Mouse (Mus musculus): ENCODE data around the gene Ptprd.
A peak's percentile ranks its signal among the peaks of the same experiment; 100 is the strongest.
"Not testable (repeated sequence)": the region's sequence is repeated elsewhere in the genome, so short reads cannot be mapped to it uniquely, and the experiment has no call there.

Gene Ptprd

DNA sequence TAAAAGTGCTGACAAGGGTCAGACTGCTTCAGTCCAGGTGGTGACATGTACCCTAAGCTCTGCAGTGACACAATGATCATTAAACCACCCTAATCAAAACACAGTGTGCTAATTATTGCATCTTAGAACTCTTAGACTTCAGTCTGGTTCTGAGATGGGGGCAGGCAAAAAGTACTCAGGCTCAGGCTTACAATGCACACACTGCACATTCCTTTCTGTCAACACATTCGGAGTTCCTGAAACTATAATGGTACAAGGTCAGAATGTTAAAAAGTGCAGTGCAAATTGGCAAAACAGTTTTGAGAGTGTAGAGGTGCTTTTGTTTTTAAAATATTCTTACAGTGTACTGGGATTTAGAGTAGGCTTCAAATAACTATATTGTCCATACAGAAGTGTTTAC lies 2167.0 kb downstream of the Ptprd start:
- no peaks in the 10 kb centered on the region for H3K27me3 ChIP-seq (ENCODE audit: insufficient read depth, low read length)
- H3K4me3 ChIP-seq (replicated peaks; ENCODE audit: low read length) = no peak overlapping the region
- no peaks in the 10 kb centered on the region for H3K9me3 ChIP-seq (ENCODE audit: low read length)
- TF ChIP-seq POU5F1 (IDR thresholded peaks at IDR 0.05; ENCODE audit: borderline replicate concordance, low read length) = no peak
- TF ChIP-seq NANOG (IDR thresholded peaks at IDR 0.05; ENCODE audit: borderline replicate concordance, low read length) = no peak
- no peak for TF ChIP-seq CTCF (conservative IDR thresholded peaks at IDR 0.05; ENCODE audit: low read length)
- no peaks in the 10 kb centered on the region for H3K36me3 ChIP-seq (ENCODE audit: insufficient read depth, low read length)
- no peaks in the 10 kb centered on the region for H3K4me1 ChIP-seq (replicated peaks; ENCODE audit: low read depth, low read length)

DNA sequence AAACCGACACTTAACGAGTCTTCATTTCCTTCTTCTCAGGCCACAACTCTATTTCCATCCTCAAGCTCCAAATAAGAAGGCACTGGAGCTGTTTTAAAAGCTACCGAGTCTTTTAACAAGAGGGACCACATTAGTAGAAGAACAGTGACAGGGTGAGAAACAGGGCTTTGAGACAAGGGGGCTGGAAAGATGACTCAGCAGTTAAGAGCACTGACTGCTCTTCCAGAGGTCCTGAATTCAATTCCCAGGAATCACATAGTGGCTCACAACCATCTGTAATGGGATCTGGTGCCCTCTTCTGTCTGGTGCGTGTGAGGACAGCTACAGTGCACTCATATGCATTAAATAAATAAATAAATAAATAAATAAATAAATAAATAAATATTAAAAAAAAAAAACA lies 2174.6 kb downstream of the Ptprd start:
- H3K4me3 ChIP-seq (replicated peaks; ENCODE audit: low read length); H3K36me3 ChIP-seq (ENCODE audit: insufficient read depth, low read length); H3K4me1 ChIP-seq (replicated peaks; ENCODE audit: low read depth, low read length); H3K27me3 ChIP-seq (ENCODE audit: insufficient read depth, low read length); H3K9me3 ChIP-seq (ENCODE audit: low read length): not testable (repeated sequence)

GRCm38 (mm10) chr4:76025571-76026325 lies 2186.0 kb downstream of the Ptprd start:
- no peak overlapping the region for H3K4me3 ChIP-seq (replicated peaks; ENCODE audit: low read length)
- H3K4me1 ChIP-seq (replicated peaks; ENCODE audit: low read depth, low read length) = no peaks in the 10 kb centered on the region
- TF ChIP-seq POU5F1 (IDR thresholded peaks at IDR 0.05; ENCODE audit: borderline replicate concordance, low read length) (no peak), CTCF (conservative IDR thresholded peaks at IDR 0.05; ENCODE audit: low read length) (no peak)
- H3K9me3 ChIP-seq (ENCODE audit: low read length) = no peaks in the 10 kb centered on the region
- H3K27me3 ChIP-seq (ENCODE audit: insufficient read depth, low read length) = no peaks in the 10 kb centered on the region
- H3K36me3 ChIP-seq (ENCODE audit: insufficient read depth, low read length) = no peaks in the 10 kb centered on the region

- Histone ChIP-seq H3K9me3 (ENCODE audit: low read length) (no peaks in the 10 kb centered on the region), H3K27me3 (ENCODE audit: insufficient read depth, low read length) (no peaks in the 10 kb centered on the region), H3K4me3 (replicated peaks; ENCODE audit: low read length) (no peak overlapping the region), H3K4me1 (replicated peaks; ENCODE audit: low read depth, low read length) (no peaks in the 10 kb centered on the region), H3K36me3 (ENCODE audit: insufficient read depth, low read length) (no peaks in the 10 kb centered on the region)
- TF ChIP-seq NANOG (IDR thresholded peaks at IDR 0.05; ENCODE audit: borderline replicate concordance, low read length) (no peak), POU5F1 (IDR thresholded peaks at IDR 0.05; ENCODE audit: borderline replicate concordance, low read length) (no peak), CTCF (conservative IDR thresholded peaks at IDR 0.05; ENCODE audit: low read length) (no peak)
Measured at GRCm38 (mm10) chr4:76024502-76024821, 2187.3 kb downstream of the Ptprd start.

DNA sequence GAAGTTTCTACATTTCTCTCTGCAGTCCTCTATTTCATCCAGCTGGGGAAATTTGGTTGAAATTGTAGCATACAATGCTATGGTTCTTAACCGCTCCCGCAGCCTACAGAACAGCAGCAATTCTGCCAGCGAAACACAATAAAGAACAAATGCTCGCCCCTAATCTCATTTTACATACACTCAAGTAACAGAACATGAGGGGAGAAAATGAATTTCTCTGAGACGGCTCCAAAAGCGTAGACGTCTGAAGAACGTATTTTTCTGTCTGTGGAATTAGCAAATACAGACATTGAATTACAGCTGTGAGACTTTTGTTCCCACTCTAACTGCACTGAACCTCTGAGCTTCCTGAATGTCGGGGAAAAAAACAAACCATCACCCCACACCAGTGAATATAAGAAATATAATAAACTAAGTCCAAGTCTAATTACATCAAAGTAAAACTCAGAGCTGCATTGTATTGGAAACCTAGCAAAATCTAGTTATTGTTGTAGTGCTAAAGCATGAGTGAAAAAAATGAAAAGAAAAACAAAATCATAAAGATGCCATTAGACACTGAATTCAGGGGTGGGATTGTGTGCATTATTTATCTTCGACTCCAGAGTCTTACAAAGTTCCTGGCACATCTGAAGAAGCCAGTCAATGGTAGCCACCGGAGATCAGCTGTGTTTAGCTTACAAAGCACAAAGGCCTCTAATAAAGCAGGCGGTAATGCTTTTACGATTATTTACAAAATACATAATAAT lies 2187.8 kb downstream of the Ptprd start:
- H3K36me3 ChIP-seq (ENCODE audit: insufficient read depth, low read length) = no peaks in the 10 kb centered on the region
- no peaks in the 10 kb centered on the region for H3K4me1 ChIP-seq (replicated peaks; ENCODE audit: low read depth, low read length)
- H3K4me3 ChIP-seq (replicated peaks; ENCODE audit: low read length) = no peak overlapping the region
- no peaks in the 10 kb centered on the region for H3K27me3 ChIP-seq (ENCODE audit: insufficient read depth, low read length)
- no peak for TF ChIP-seq NANOG (IDR thresholded peaks at IDR 0.05; ENCODE audit: borderline replicate concordance, low read length)
- no peak for TF ChIP-seq POU5F1 (IDR thresholded peaks at IDR 0.05; ENCODE audit: borderline replicate concordance, low read length)
- no peak for TF ChIP-seq CTCF (conservative IDR thresholded peaks at IDR 0.05; ENCODE audit: low read length)
- H3K9me3 ChIP-seq (ENCODE audit: low read length) = no peaks in the 10 kb centered on the region

DNA sequence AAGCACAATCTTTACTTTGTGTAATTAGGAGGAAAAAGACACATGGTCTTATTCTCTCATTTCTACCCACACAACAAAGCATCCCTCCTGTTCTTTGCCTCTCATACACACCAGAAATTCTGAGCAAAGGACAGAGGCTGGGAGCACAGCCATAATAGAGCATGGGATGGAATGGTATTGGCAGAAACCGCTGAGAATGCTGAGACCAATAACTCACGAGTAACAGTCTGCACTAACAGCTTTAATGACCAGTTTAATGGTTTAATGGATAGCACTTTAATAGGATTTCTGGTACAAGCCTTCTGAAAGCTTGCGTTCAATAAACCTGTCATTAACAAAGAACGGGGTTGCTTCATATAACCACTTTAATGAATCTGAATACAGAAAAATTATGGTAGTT lies 2190.1 kb downstream of the Ptprd start:
- TF ChIP-seq CTCF (conservative IDR thresholded peaks at IDR 0.05; ENCODE audit: low read length) = no peak
- no peak for TF ChIP-seq NANOG (IDR thresholded peaks at IDR 0.05; ENCODE audit: borderline replicate concordance, low read length)
- no peak for TF ChIP-seq POU5F1 (IDR thresholded peaks at IDR 0.05; ENCODE audit: borderline replicate concordance, low read length)
- no peaks in the 10 kb centered on the region for H3K9me3 ChIP-seq (ENCODE audit: low read length)
- H3K4me3 ChIP-seq (replicated peaks; ENCODE audit: low read length) = no peak overlapping the region
- no peaks in the 10 kb centered on the region for H3K27me3 ChIP-seq (ENCODE audit: insufficient read depth, low read length)
- peaks cover 6% of the 10 kb centered on the region for H3K4me1 ChIP-seq (replicated peaks; ENCODE audit: low read depth, low read length)
- H3K36me3 ChIP-seq (ENCODE audit: insufficient read depth, low read length) = no peaks in the 10 kb centered on the region

DNA sequence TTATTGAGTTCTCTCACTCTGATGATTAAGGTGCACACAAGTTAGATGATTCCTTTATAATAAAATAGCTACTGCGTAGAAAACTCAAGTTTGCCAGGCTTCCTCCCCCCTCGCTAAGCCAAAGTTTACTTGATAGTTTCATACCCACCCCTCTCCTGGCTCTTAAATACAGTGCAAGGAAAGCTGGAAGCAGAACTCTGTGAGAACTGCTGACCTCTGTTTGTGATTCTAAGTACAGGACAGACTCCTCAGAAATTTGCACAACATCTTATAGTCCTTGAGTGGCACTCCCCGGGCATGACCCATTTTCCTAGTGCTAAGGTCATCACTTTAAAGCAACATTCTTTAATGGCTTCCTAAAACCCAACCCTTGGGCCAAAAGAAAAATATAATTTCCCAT lies 2196.7 kb downstream of the Ptprd start:
- H3K4me3 ChIP-seq (replicated peaks; ENCODE audit: low read length) = no peak overlapping the region
- peaks cover 5% of the 10 kb centered on the region for H3K36me3 ChIP-seq (ENCODE audit: insufficient read depth, low read length)
- H3K27me3 ChIP-seq (ENCODE audit: insufficient read depth, low read length) = no peaks in the 10 kb centered on the region
- TF ChIP-seq POU5F1 (IDR thresholded peaks at IDR 0.05; ENCODE audit: borderline replicate concordance, low read length) (no peak), NANOG (IDR thresholded peaks at IDR 0.05; ENCODE audit: borderline replicate concordance, low read length) (no peak), CTCF (conservative IDR thresholded peaks at IDR 0.05; ENCODE audit: low read length) (no peak)
- H3K9me3 ChIP-seq (ENCODE audit: low read length) = no peaks in the 10 kb centered on the region
- H3K4me1 ChIP-seq (replicated peaks; ENCODE audit: low read depth, low read length) = peaks cover 48% of the 10 kb centered on the region

DNA sequence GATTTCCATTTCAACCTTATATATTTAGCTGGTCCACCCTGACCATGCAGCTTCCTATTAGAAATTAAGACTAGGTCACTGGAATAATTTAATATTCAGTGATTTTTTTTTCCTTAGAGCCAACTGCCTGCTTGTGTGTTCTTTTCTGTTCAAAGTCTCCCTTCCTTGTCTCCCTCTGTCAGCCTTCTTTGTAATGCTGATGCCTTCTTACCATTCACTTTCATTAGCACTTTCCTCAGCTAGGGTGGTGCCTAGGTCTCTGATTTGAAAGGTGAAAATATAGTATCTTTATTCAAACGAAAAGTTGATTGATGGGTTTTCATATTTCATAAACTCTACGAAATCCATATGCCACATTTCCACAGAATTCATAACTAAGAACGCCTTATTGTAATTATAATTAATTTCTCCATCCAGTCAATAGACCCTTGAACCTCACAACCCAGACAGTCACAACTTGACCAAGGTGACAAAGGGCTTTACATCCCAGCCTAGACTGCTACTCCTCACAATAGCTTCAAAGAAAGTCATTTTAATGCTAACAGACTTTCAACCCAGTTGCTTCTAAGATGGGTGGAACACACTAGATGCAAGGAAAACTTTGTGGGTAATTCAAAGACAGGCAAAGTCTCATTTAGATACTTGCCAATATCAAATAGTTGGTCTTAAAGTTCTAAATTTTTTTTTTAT lies 2197.5 kb downstream of the Ptprd start:
- Histone ChIP-seq H3K4me3 (replicated peaks; ENCODE audit: low read length) (no peak overlapping the region), H3K4me1 (replicated peaks; ENCODE audit: low read depth, low read length) (peaks cover 48% of the 10 kb centered on the region), H3K9me3 (ENCODE audit: low read length) (no peaks in the 10 kb centered on the region), H3K27me3 (ENCODE audit: insufficient read depth, low read length) (no peaks in the 10 kb centered on the region), H3K36me3 (ENCODE audit: insufficient read depth, low read length) (peaks cover 5% of the 10 kb centered on the region)
- TF ChIP-seq POU5F1 (IDR thresholded peaks at IDR 0.05; ENCODE audit: borderline replicate concordance, low read length) (peak; percentile 43), NANOG (IDR thresholded peaks at IDR 0.05; ENCODE audit: borderline replicate concordance, low read length) (0 out of 2 replicates have a peak, but pooled peaks have one; percentile 39), CTCF (conservative IDR thresholded peaks at IDR 0.05; ENCODE audit: low read length) (no peak)
